ENCODE assay signal across 8 mouse cellular contexts in genomic region chr3:89394894-89395256, GRCm38 (mm10). TPM values are rescaled to one million over a fixed set of nuclear protein-coding genes. Genes with fewer than 3 reads are reported as not detected.
DNase-seq lines count a peak whose midpoint lies in the region; ATAC-seq and TF ChIP-seq lines count a peak whose summit lies in the region.

No protein-coding gene starts in this region.

- 3% methylated on average over 12 of the region's 12 CpGs for WGBS in forebrain, embryonic 16.5 days
- WGBS in hindbrain, embryonic 14.5 days = under 1% methylated on average over 12 of the region's 12 CpGs
- 2% methylated on average over 12 of the region's 12 CpGs for WGBS in midbrain, postnatal 0 days

- H3K9me3 ChIP-seq in forebrain, embryonic 16.5 days (ENCODE audit: control insufficient read depth, low read length) = no peaks in the 10 kb centered on the region
- no peaks in the 10 kb centered on the region for H3K9me3 ChIP-seq in hindbrain, embryonic 14.5 days (ENCODE audit: control insufficient read depth, low read length)
- no peaks in the 10 kb centered on the region for H3K9me3 ChIP-seq in midbrain, postnatal 0 days (ENCODE audit: low read length)

- peak overlapping the region; percentile 40 for H3K4me3 ChIP-seq in forebrain, embryonic 16.5 days (replicated peaks; ENCODE audit: low read length)
- peak overlapping the region; percentile 48 for H3K4me3 ChIP-seq in hindbrain, embryonic 14.5 days (replicated peaks; ENCODE audit: low read length)
- peak overlapping the region; percentile 54 for H3K4me3 ChIP-seq in midbrain, postnatal 0 days (ENCODE audit: low read depth, low read length)

- no peak for ATAC-seq in forebrain, embryonic 16.5 days
- ATAC-seq in hindbrain, embryonic 14.5 days (ENCODE audit: low FRiP score) = 0 out of 2 replicates have a peak, but pooled peaks have one; percentile 7
- no peak for ATAC-seq in midbrain, postnatal 0 days (ENCODE audit: low FRiP score)

- peaks cover under 1% of the 10 kb centered on the region; the same call in 1 of the 2 replicates for H3K36me3 ChIP-seq in forebrain, embryonic 16.5 days (ENCODE audit: control insufficient read depth, insufficient read depth)
- no peaks in the 10 kb centered on the region for H3K36me3 ChIP-seq in hindbrain, embryonic 14.5 days (replicated peaks; ENCODE audit: control insufficient read depth, insufficient read depth)
- H3K36me3 ChIP-seq in midbrain, postnatal 0 days (ENCODE audit: insufficient read depth, low read length) = no peaks in the 10 kb centered on the region

- H3K27me3 ChIP-seq in forebrain, embryonic 16.5 days (replicated peaks; ENCODE audit: control insufficient read depth, insufficient read depth, low read length) = peaks cover 13% of the 10 kb centered on the region
- peaks cover 31% of the 10 kb centered on the region for H3K27me3 ChIP-seq in hindbrain, embryonic 14.5 days (ENCODE audit: control insufficient read depth, insufficient read depth, low read length)
- H3K27me3 ChIP-seq in midbrain, postnatal 0 days (ENCODE audit: insufficient read depth, low read length) = peaks cover 14% of the 10 kb centered on the region; the same call in 1 of the 2 replicates

- H3K27ac ChIP-seq in forebrain, embryonic 16.5 days (ENCODE audit: low read length) = no peak overlapping the region
- no peak overlapping the region for H3K27ac ChIP-seq in hindbrain, embryonic 14.5 days
- H3K27ac ChIP-seq in midbrain, postnatal 0 days (ENCODE audit: low read depth, low read length) = no peak overlapping the region

- peaks cover 55% of the 10 kb centered on the region for H3K4me1 ChIP-seq in forebrain, embryonic 16.5 days (replicated peaks; ENCODE audit: control insufficient read depth, insufficient read depth, low read length)
- H3K4me1 ChIP-seq in hindbrain, embryonic 14.5 days (replicated peaks; ENCODE audit: control insufficient read depth, insufficient read depth, low read length) = peaks cover 48% of the 10 kb centered on the region
- H3K4me1 ChIP-seq in midbrain, postnatal 0 days (ENCODE audit: insufficient read depth, low read length) = peaks cover 19% of the 10 kb centered on the region

- DNase-seq in right cerebral cortex, adult 18-20 months = peak; percentile 57
- DNase-seq in right cerebral cortex, postnatal 25 days = no peak
- DNase-seq in cerebellum, adult 18-20 months = peak; percentile 87 to 89
- DNase-seq in hindbrain, embryonic 14.5 days (ENCODE audit: low spot score) = peak; percentile 64
- DNase-seq in liver = peak; percentile 84
- peak; percentile 88 for DNase-seq in midbrain, postnatal 0 days (ENCODE audit: low spot score)
- peak; percentile 87 for DNase-seq in testis, postnatal 14 days (ENCODE audit: low spot score)

- peak overlapping the region; percentile 71 for H3K4me2 ChIP-seq in forebrain, embryonic 16.5 days (ENCODE audit: low read length)
- peak overlapping the region; percentile 100 for H3K4me2 ChIP-seq in hindbrain, embryonic 14.5 days (replicated peaks)
- peak overlapping the region; percentile 100 for H3K4me2 ChIP-seq in midbrain, postnatal 0 days (ENCODE audit: low read depth, low read length, poor library complexity, severe bottlenecking)

- 0 out of 2 replicates have a peak overlapping the region, but pooled peaks have one; percentile 41 for H3K9ac ChIP-seq in forebrain, embryonic 16.5 days (replicated peaks; ENCODE audit: low read depth, low read length)
- H3K9ac ChIP-seq in hindbrain, embryonic 14.5 days = no peak overlapping the region
- H3K9ac ChIP-seq in midbrain, postnatal 0 days (replicated peaks; ENCODE audit: low read length, poor library complexity, severe bottlenecking) = no peak overlapping the region

- no peak for TF ChIP-seq CTCF in midbrain, postnatal 0 days (IDR thresholded peaks at IDR 0.05)

RNA-seq across cellular contexts. Expression of gene Zbtb7b, which starts 0.3 kb away (rescaled TPM):
- polyA plus RNA-seq in forebrain, embryonic 16.5 days (2015; fragmentation: Nextera tagmentation; extraction: Ambion mirVana) = 0.51 and 0.77 TPM in 2 replicates
- polyA plus RNA-seq in hindbrain, embryonic 14.5 days (2014; fragmentation: Nextera tagmentation; extraction: Ambion mirVana) = 0.46 and 1.1 TPM in 2 replicates
- total RNA-seq in midbrain, postnatal 0 days (2014; rRNA removed) = 2.2 and 4.4 TPM in 2 replicates
- polyA plus RNA-seq in midbrain, postnatal 0 days (2015; fragmentation: Nextera tagmentation; extraction: Ambion mirVana) = 0.53 and 0.88 TPM in 2 replicates

RNA-seq across cellular contexts. Expression of gene Lenep, which starts 7.7 kb away (rescaled TPM):
- polyA plus RNA-seq in forebrain, embryonic 16.5 days (2015; fragmentation: Nextera tagmentation; extraction: Ambion mirVana) = 0.77 TPM in 1 of 2 replicates, not detected in the other
- polyA plus RNA-seq in hindbrain, embryonic 14.5 days (2014; fragmentation: Nextera tagmentation; extraction: Ambion mirVana) = not detected in 2 replicates
- total RNA-seq in midbrain, postnatal 0 days (2014; rRNA removed) = 1.8 and 2.3 TPM in 2 replicates
- 0.27 TPM in 1 of 2 replicates, not detected in the other for polyA plus RNA-seq in midbrain, postnatal 0 days (2015; fragmentation: Nextera tagmentation; extraction: Ambion mirVana)

RNA-seq across cellular contexts. Expression of gene Flad1, which starts 16.8 kb away (rescaled TPM):
- 43.6 and 46.7 TPM in 2 replicates for polyA plus RNA-seq in forebrain, embryonic 16.5 days (2015; fragmentation: Nextera tagmentation; extraction: Ambion mirVana)
- polyA plus RNA-seq in hindbrain, embryonic 14.5 days (2014; fragmentation: Nextera tagmentation; extraction: Ambion mirVana) = 30.8 and 33.4 TPM in 2 replicates
- 32.0 and 34.1 TPM in 2 replicates for total RNA-seq in midbrain, postnatal 0 days (2014; rRNA removed)
- 26.0 and 29.3 TPM in 2 replicates for polyA plus RNA-seq in midbrain, postnatal 0 days (2015; fragmentation: Nextera tagmentation; extraction: Ambion mirVana)

RNA-seq across cellular contexts. Expression of gene Cks1b, which starts 23.3 kb away (rescaled TPM):
- 139 and 156 TPM in 2 replicates for polyA plus RNA-seq in forebrain, embryonic 16.5 days (2015; fragmentation: Nextera tagmentation; extraction: Ambion mirVana)
- 94.0 and 99.4 TPM in 2 replicates for polyA plus RNA-seq in hindbrain, embryonic 14.5 days (2014; fragmentation: Nextera tagmentation; extraction: Ambion mirVana)
- 22.4 and 29.2 TPM in 2 replicates for total RNA-seq in midbrain, postnatal 0 days (2014; rRNA removed)
- polyA plus RNA-seq in midbrain, postnatal 0 days (2015; fragmentation: Nextera tagmentation; extraction: Ambion mirVana) = 68.6 and 69.6 TPM in 2 replicates

RNA-seq across cellular contexts. Expression of gene Shc1, which starts 23.4 kb away (rescaled TPM):
- 14.4 and 17.2 TPM in 2 replicates for polyA plus RNA-seq in forebrain, embryonic 16.5 days (2015; fragmentation: Nextera tagmentation; extraction: Ambion mirVana)
- polyA plus RNA-seq in hindbrain, embryonic 14.5 days (2014; fragmentation: Nextera tagmentation; extraction: Ambion mirVana) = 12.1 and 13.9 TPM in 2 replicates
- total RNA-seq in midbrain, postnatal 0 days (2014; rRNA removed) = 21.7 and 24.9 TPM in 2 replicates
- polyA plus RNA-seq in midbrain, postnatal 0 days (2015; fragmentation: Nextera tagmentation; extraction: Ambion mirVana) = 11.0 and 12.7 TPM in 2 replicates
